Mouse (Mus musculus) embryonic facial prominence, embryonic 11.5 days (tissue): ENCODE results near the gene Gpr83. TPM values are rescaled to one million over a fixed set of nuclear protein-coding genes. Genes with fewer than 3 reads are reported as not detected.

Experiments
- ATAC-seq: fragments of 200-750 bp; cut with Nextera tagmentation; replicated peaks from 2 replicates; pipeline ENCODE4 v1.8.0; 2017; ENCODE audit warnings: low read depth; ENCODE audit not compliant: insufficient number of reproducible peaks, low FRiP score, low TSS enrichment
- DNase-seq: peaks from one replicate; pipeline ENCODE4 v3.0.0-alpha.2; 2015; ENCODE audit warnings: low spot score
- H3K27ac ChIP-seq: fragments of 300-500 bp; sonication (generic); replicated peaks from 2 replicates; pipeline ENCODE4 v1.5.1; 2014; ENCODE audit warnings: mild to moderate bottlenecking, low read depth, low read length, control low read depth
- H3K27me3 ChIP-seq: fragments of 300-500 bp; sonication (generic); 2 replicates; pipeline ENCODE4 v1.6.1; 2014; ENCODE audit warnings: mild to moderate bottlenecking, low read length, moderate library complexity, mixed read lengths; ENCODE audit not compliant: control insufficient read depth, insufficient read depth
- H3K36me3 ChIP-seq: fragments of 300-500 bp; sonication (generic); replicated peaks from 2 replicates; pipeline ENCODE4 v1.6.1; 2014; ENCODE audit warnings: low read depth, mild to moderate bottlenecking, low read length, moderate library complexity, mixed read lengths; ENCODE audit not compliant: control insufficient read depth, insufficient read depth
- H3K4me1 ChIP-seq: fragments of 300-500 bp; sonication (generic); 2 replicates; pipeline ENCODE4 v1.6.1; 2014; ENCODE audit warnings: low read length, mixed read lengths; ENCODE audit not compliant: control insufficient read depth, insufficient read depth
- H3K4me2 ChIP-seq: fragments of 300-500 bp; sonication (generic); 2 replicates; pipeline ENCODE4 v1.6.1; 2014; ENCODE audit warnings: low read depth, mild to moderate bottlenecking, control low read depth, low read length, moderate library complexity
- H3K4me3 ChIP-seq: fragments of 300-500 bp; sonication (generic); 2 replicates; pipeline ENCODE4 v1.5.1; 2014; ENCODE audit warnings: low read depth, low read length, control low read depth
- H3K9ac ChIP-seq: fragments of 300-500 bp; sonication (generic); replicated peaks from 2 replicates; pipeline ENCODE4 v1.6.1; 2014; ENCODE audit warnings: mild to moderate bottlenecking, control low read depth, low read length
- H3K9me3 ChIP-seq: fragments of 300-500 bp; sonication (generic); replicated peaks from 2 replicates; pipeline ENCODE4 v1.6.1; 2016; ENCODE audit warnings: mild to moderate bottlenecking, low read length, inconsistent platforms, mixed read lengths; ENCODE audit not compliant: control insufficient read depth
- WGBS: fragments of 180-500 bp; shearing (Covaris S2); extraction: QIAGEN DNeasy Blood & Tissue Kit; methylation state at CpG from one replicate; pipeline ENCODE4 v1.1.7; 2014; 5-methylcytosine and 5-hydroxymethylcytosine counted together
- polyA plus RNA-seq: library from polyadenylated mRNA; unstranded; fragments of >200 nt; fragmentation: Nextera tagmentation; extraction: Ambion mirVana; gene quantifications from 2 replicates; pipeline ENCODE4 v1.2.1, GENCODE M21; 2014

Gpr83 gene
- polyA plus RNA-seq, 1 experiment from 2014 or later, result 0.29 TPM

- Histone ChIP-seq H3K4me1 (no peaks in the 10 kb centered on the region), H3K9ac (no peak overlapping the region), H3K9me3 (no peaks in the 10 kb centered on the region), H3K36me3 (no peaks in the 10 kb centered on the region), H3K4me2 (no peak overlapping the region), H3K27me3 (no peaks in the 10 kb centered on the region), H3K27ac (no peak overlapping the region), H3K4me3 (no peak overlapping the region)
- no peak for DNase-seq
- WGBS, result 69% methylated on average over 6 of the region's 6 CpGs
- ATAC-seq, result no peak
Measured at GRCm38 (mm10) chr9:14888671-14889070, 28.7 kb downstream of the Gpr83 start.

GRCm38 (mm10) chr9:14890699-14891098 lies 30.7 kb downstream of the Gpr83 start:
- Histone ChIP-seq H3K27me3 (no peaks in the 10 kb centered on the region), H3K4me2 (no peak overlapping the region), H3K4me1 (no peaks in the 10 kb centered on the region), H3K36me3 (no peaks in the 10 kb centered on the region), H3K9ac (no peak overlapping the region), H3K4me3 (no peak overlapping the region), H3K9me3 (no peaks in the 10 kb centered on the region), H3K27ac (no peak overlapping the region)
- no peak for ATAC-seq
- no peak for DNase-seq
- 73% methylated on average over 3 of the region's 3 CpGs for WGBS

GRCm38 (mm10) chr9:14891891-14892290 lies 31.9 kb downstream of the Gpr83 start:
- Histone ChIP-seq H3K27ac (no peak overlapping the region), H3K27me3 (no peaks in the 10 kb centered on the region), H3K9me3 (no peaks in the 10 kb centered on the region), H3K4me3 (no peak overlapping the region), H3K4me1 (no peaks in the 10 kb centered on the region), H3K36me3 (no peaks in the 10 kb centered on the region), H3K4me2 (no peak overlapping the region), H3K9ac (no peak overlapping the region)
- ATAC-seq (no peak), DNase-seq (no peak)
- 76% methylated on average over 5 of the region's 5 CpGs for WGBS

GRCm38 (mm10) chr9:14893388-14893787 lies 33.4 kb downstream of the Gpr83 start:
- Histone ChIP-seq H3K27ac (no peak overlapping the region), H3K4me2 (no peak overlapping the region), H3K9ac (no peak overlapping the region), H3K9me3 (no peaks in the 10 kb centered on the region), H3K4me3 (no peak overlapping the region), H3K36me3 (no peaks in the 10 kb centered on the region), H3K27me3 (no peaks in the 10 kb centered on the region), H3K4me1 (no peaks in the 10 kb centered on the region)
- WGBS, result 85% methylated on average over 9 of the region's 9 CpGs
- no peak for DNase-seq
- no peak for ATAC-seq

- DNase-seq (no peak), ATAC-seq (no peak)
- Histone ChIP-seq H3K36me3 (no peaks in the 10 kb centered on the region), H3K4me3 (no peak overlapping the region), H3K4me1 (no peaks in the 10 kb centered on the region), H3K4me2 (no peak overlapping the region), H3K27me3 (no peaks in the 10 kb centered on the region), H3K9me3 (no peaks in the 10 kb centered on the region), H3K27ac (no peak overlapping the region), H3K9ac (no peak overlapping the region)
- WGBS, result 79% methylated on average over 3 of the region's 3 CpGs
Measured at GRCm38 (mm10) chr9:14894628-14895027, 34.6 kb downstream of the Gpr83 start.

- ATAC-seq (no peak), DNase-seq (no peak)
- Histone ChIP-seq H3K4me2 (no peak overlapping the region), H3K36me3 (no peaks in the 10 kb centered on the region), H3K4me1 (no peaks in the 10 kb centered on the region), H3K9me3 (no peaks in the 10 kb centered on the region), H3K27ac (no peak overlapping the region), H3K27me3 (no peaks in the 10 kb centered on the region), H3K9ac (no peak overlapping the region), H3K4me3 (no peak overlapping the region)
- WGBS, result 73% methylated on average over 7 of the region's 7 CpGs
Measured at GRCm38 (mm10) chr9:14895237-14895835, 35.3 kb downstream of the Gpr83 start.

GRCm38 (mm10) chr9:14897102-14897501 lies 37.1 kb downstream of the Gpr83 start:
- Histone ChIP-seq H3K9me3 (no peaks in the 10 kb centered on the region), H3K9ac (no peak overlapping the region), H3K4me3 (no peak overlapping the region), H3K36me3 (no peaks in the 10 kb centered on the region), H3K27ac (no peak overlapping the region), H3K4me2 (no peak overlapping the region), H3K4me1 (no peaks in the 10 kb centered on the region), H3K27me3 (no peaks in the 10 kb centered on the region)
- DNase-seq (no peak), ATAC-seq (no peak)
- WGBS, result 83% methylated on average over 3 of the region's 3 CpGs

- ATAC-seq, result no peak
- no peak overlapping the region for H3K4me2 ChIP-seq
- 58% methylated on average over 7 of the region's 7 CpGs for WGBS
Measured at GRCm38 (mm10) chr9:14901757-14902156, 41.7 kb downstream of the Gpr83 start.

More at GRCm38 (mm10) chr9:14901757-14902156, 41.7 kb downstream of the Gpr83 start:
- Histone ChIP-seq H3K27me3 (no peaks in the 10 kb centered on the region), H3K9me3 (no peaks in the 10 kb centered on the region), H3K4me3 (no peak overlapping the region), H3K4me1 (no peaks in the 10 kb centered on the region; the same call in none of the 2 replicates), H3K9ac (no peak overlapping the region), H3K36me3 (no peaks in the 10 kb centered on the region), H3K27ac (no peak overlapping the region)
- no peak for DNase-seq
